Mouse (Mus musculus) layer of hippocampus, adult 9-10 months (tissue): ENCODE measurements at regions not wholly inside any gene's neighbourhood (a gene's known extent, or its start where the extent isn't known, plus 50 kb on each side); places are given as distances from the start of the nearest gene placed in this dataset.
"Not testable (repeated sequence)": the region's sequence is repeated elsewhere in the genome, so short reads cannot be mapped to it uniquely, and the experiment has no call there.

Experiments
- DNase-seq: peaks from one replicate; pipeline ENCODE4 v3.0.0; 2022; ENCODE audit warnings: low spot score

DNA sequence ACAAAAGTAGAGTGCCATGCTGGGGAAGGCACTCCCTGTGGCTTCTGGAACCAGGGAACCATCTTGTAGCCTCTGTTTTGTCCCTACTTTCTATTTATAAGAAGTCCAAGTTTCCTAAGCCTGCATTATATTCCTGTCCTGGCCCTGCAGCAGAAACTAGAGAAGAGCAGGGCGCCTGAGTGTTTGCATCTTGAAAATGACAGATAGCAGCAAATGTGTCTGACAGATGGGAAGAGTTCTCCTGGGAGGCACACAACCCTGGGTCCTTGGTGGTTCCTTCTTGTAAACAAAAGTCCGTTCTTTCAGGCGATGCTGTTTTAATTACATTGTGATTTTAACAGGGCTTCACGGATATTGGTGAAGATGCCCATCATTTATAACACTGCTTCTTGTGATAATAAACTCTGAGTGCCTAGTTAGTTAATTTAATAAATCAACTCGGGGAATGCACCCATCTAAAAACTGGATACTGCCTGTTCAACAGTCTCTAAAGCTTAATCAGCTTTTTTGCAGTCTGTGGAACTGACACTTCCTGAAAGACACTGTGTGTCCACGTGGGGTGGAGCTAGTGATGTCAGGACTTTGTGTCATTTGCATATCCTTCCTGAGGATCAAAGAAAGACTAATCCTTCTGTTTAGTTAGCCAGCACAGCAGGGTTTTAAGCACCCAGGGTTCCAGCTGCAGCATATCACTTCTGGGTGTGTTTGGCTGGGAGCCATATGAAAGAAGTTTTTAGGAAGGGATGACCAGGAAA, 188.3 kb upstream of the Ccdc54 start:
- no peak for DNase-seq

DNA sequence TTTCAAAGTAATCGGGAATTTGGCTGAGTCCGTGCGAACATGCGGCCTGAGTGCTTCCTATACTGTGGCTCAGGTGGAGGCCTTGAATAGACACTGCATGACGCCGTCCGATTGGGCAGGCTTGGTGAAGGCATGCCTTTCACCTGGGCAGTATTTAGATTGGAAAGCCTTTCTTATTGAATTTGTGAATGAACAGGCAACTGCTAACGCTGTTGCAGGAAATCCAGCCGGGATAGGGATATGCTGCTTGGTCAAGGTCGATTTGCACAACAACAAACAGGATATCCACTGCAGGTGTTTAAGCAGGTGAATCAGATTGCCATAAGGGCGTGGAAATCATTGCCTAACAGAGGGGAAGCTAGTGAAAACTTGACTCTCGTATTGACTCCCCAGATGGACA, 183.7 kb upstream of the Ccdc54 start:
- not testable (repeated sequence) for DNase-seq

DNA sequence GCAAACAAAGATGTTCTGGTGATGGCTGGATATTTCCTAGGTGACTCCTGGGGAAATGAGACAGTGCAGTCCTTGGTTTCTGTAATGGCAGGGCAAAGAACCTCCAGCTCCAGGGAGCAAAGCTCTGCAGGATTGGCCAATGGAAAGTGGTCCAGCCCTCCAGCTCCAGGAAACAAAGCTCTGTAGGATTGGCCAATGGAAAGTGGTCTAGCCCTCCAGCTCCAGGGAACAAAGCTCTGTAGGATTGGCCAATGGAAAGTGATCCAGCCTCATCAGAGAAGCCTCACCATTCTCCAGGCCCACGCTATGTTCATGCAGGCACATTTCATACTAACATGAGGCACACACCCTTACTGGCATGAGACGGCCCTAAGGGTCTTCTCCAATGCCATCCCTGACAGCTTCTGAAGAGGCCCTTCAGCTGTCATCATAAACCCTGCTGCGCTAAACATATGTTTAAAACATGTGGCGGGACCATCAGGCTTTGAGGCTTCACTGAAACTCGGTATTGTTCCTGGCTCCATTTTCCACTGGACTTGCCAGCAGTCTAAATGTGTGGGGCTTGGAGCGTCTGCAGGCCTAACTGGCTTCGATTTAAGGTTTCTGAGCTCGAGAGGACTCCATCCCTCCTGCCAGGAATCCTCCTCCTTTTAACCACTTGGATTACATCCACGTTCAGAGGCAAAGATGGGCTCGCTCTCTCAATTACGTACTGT, 175.3 kb upstream of the Ccdc54 start:
- no peak for DNase-seq

DNA sequence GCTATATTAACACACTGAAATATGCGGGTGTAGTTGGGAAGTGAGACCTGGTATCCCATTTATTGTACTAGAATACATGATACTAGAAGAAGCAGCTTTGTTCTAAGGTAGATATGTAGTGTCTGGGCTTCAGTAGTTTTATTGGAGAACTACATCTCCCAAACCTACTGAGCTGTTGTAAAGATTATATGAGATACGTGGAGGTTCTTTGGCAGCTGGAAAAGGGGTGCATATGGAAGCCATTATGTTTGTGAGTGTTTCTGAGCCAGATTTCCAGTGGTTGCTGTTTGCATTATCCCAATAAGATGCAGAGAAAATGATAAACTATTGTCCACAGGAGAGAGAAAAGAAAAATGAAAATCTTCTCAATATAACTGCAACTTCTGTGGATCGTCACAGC, 171.1 kb upstream of the Ccdc54 start:
- DNase-seq, result no peak

DNA sequence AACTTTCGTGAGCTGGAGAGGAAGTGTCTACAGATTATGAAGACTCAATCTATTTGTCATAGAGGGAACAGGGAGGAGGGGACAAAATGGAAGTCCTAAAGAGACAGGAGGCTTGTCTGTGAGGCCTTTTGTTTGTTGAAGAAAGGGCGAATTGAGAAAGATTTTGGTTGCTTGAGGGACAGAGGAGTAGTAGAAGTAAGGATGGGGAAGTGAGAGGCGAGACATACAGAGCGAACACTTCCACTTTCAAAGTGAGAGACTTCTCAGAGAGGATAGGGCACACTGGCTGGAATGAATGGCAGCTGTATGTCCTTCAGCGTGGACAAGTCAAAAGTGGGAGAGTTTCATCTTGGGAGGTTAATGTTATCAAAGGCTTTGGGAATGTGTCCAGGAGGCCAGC, 169.0 kb upstream of the Ccdc54 start:
- DNase-seq, result no peak

DNA sequence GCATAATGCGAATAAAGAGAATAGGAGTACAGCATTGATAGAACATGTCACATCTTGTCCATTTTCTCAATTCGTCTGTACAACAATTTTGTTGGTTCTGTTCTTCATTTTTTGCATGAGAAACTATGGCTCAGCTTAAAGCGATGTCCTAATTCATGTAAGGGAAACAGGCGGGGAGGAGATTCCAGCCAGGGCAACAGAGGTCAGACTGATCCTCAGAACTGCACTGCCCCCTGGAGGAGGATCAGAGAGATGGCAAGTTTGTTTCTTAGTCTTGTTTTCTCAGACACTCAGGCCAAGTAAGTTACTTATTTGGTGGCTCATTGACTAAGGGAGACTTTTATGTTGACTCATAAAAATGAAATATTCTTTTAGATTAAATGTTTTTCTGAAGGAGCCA, 165.7 kb upstream of the Ccdc54 start:
- DNase-seq, result no peak

DNA sequence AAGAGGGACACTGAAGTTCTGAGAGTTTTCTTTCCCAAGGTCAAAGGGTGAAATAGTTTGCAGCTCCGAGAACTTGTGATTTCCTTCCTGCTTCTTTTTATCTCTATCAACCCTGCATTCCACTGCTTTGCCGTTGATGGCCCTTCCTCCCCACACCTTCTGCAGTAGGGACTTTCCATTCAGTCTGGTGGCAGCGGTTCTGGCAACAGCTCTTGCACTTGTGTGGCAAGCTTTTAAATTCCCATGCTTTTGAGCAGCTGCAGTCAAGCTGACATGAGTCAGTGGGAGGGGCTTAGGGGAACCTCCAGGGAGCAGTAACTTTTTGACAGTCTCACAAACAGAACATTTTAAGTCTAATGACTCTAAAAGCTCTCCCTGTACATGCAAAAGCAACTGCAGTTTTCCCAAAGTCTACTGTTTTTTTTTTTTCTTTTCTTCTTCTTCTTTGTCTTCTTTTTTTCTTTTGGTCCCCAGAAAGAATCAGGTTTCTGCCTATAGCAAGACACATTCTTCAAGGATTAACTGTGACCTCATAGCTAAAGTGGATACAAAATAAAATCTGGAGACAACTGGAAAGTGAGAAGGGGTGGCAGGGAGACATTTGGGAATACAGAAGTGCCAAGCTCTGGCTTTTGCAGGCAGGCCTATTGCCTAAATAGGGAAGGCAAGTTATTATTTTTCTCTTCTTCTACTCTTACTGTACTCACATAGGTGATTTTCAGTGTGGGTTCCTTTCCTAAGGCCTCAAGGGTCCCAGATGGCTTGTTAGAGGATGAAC, 162.8 kb upstream of the Ccdc54 start:
- no peak for DNase-seq

DNA sequence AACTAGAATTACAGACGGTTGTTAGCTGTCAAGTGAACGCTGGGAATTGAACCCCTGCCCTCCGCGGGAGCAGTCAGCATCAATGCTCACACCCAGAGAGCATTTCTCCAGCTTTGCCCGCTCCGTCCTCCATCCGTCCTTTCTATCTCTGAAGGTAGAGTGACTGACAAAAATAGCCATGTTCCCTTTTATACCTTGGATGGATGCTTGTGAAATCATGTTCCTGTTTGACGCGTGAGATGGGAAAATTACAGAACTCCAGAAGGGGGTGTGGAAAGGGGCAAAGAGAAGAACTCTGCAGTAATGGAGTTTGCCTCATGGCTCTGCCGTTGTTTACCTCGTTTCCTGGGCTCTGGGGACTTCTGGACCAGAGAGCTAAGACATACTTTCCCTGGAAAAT, 162.1 kb upstream of the Ccdc54 start:
- DNase-seq, result no peak

DNA sequence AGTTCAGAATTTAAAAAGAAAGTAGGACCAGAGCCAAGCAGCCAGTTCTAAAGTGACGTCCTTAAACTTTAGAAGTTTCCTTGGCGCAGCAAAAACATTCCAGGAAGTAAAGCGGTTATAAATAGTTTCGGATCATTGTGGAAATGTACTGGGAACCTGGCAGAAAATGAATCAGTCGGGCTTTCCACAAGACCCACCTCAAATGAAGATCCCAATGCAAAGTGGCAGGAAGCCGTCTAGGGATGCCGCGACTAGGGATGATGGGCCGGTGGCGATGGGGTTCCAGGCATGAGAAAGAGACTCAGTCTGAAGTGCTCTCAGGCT, 161.3 kb upstream of the Ccdc54 start:
- no peak for DNase-seq

DNA sequence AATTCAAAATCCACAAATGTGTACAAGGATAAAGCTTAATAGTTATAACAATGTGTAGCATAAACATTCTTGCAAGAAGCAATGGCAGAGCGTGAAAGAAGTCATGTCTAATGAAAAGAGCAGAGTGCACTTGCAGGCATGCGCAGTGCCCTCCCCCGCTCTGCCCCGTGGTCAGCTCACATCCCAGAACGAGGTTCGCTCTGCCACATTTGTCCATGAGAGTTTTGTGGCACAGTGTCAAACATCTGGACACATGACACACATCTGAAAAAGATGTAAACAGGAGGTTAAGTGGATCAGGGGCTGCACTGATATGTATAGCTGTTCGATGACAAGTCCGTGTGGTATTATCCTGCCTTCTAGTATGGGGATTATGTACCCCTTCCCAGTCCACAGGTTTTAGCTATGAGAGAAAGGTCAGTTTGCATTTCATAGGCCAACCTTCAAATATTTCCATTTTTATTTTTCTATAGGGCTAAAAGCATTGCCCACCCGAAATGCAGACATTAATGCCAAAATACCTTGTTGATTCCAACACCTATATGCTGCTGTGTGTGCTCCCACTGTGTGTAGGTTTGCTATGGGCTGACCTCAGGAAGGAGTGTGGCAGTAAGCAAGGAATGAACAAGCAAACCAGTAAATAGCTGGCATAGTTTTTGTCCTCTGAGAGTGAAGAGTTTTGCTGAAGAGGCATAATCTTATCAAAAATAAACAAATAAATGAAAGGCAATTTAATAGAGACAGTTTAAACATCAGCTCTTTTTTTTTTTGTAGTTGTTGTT, 160.7 kb upstream of the Ccdc54 start:
- DNase-seq, result no peak

DNA sequence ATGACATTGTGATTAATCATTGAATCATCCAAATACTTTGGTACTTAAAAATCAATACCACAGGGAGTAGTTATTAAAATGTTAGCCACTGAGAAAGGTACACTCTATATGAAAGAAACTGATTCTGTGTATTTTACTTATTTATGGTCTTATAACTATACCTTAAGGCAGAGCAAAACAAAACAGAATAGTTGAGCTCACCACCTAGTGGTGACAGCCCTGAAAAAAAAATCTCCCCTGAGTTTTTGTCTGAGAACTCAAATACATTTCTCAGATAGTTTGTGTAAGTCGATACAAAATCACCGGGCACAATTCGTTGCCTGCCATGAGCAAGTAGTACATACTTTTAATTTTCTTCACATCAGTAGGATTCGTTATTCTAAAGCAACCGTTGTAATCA, 156.7 kb upstream of the Ccdc54 start:
- no peak for DNase-seq

DNA sequence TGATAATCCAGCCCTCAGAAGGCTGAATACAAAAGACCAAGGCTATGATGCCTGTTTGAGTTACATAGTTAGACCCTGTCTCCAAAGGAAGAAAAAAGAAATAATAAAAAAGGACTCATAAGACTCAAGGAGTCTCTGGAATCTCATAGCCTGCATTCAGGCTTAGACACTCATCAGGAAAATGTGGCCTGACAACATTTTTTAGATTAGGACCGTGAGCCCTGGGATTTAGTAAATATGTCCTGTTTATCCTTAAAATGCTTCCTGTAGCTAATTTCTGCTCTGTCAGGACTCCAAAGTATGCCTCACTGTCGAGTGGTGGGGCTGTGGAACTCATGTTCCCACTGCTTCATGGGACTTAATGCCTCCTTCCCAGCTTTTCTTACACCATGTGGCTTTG, 154.8 kb upstream of the Ccdc54 start:
- DNase-seq, result no peak

DNA sequence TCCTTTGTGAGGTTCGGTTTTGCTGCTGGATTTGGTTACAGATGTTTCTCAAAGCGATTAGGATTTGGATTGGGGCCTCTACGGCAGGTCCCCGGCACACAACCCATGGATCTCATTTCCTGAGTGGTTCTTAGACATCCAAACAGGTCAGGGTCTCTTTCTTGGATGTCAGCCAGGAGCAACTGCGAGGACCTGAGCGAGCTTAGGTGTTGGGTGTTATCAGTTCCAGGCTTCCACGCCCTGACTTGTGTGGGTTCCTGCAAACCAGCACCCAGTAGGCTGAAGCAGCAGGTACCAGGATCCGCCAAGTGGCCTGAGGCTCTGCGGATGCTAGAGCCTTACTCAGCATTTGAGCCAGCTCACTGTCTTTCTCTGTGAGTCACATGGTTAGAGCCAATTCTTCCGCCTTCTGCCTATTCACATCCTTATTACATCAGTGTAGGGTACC, 146.5 kb upstream of the Ccdc54 start:
- no peak for DNase-seq

DNA sequence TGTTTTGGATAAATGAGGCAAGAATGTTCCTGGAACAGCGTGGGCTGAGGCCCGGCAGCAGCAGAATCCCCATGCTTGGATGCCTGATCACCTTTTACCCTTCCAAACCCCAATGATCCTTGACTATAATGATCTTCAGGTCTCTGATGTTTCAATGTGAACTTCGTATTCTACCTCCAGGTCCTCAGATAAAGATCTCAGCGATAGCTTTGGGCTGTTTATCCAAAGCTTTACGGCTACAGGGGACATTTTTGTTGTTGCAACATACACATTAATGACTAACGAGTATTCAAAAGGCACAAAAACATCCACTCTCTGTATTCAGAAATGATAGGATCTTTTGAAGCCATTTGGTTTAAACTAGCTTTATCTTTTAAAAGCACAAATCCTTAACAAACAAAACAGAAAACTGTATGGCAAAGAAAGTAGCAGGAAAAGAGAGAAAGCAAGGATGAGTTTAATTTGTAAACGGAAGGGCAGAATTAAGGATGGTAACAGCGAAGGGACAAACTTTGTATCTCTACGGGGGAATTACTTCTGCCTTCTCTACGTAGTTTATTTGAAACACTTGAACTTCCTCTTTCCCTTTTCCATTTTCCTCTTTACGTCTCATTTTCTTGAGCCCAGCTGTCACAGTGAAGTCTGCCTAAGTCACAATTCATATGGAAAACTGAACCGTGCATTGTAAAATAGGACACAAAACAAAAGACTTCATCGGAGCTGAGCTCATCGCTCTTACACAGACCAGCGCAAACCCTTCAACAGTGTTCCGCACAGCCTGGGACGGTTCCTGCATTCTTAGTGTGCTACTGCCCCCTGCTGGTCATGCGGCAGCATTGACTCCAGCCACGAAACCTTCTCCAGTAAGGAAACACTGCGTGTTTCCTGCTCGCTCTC, 145.4 kb upstream of the Ccdc54 start:
- DNase-seq, result peak; percentile 87

DNA sequence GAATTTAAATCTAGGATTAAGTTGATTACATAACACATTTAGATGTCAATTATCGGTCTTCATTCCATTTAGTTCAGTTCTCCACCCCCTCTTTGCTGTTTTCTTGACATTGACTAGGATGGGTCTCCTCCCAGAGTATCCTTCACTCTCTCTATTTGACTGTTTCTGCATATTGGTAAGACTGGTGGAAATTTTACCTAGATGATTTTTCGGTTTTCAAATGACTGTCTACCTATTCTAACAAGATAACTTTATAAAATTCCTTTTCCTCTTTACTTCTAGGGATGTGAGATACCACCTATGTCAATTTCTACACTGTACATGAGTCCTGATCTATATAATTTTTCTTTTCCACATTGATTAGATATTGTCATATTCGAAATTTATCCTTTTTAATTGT, 142.4 kb upstream of the Ccdc54 start:
- no peak for DNase-seq

DNA sequence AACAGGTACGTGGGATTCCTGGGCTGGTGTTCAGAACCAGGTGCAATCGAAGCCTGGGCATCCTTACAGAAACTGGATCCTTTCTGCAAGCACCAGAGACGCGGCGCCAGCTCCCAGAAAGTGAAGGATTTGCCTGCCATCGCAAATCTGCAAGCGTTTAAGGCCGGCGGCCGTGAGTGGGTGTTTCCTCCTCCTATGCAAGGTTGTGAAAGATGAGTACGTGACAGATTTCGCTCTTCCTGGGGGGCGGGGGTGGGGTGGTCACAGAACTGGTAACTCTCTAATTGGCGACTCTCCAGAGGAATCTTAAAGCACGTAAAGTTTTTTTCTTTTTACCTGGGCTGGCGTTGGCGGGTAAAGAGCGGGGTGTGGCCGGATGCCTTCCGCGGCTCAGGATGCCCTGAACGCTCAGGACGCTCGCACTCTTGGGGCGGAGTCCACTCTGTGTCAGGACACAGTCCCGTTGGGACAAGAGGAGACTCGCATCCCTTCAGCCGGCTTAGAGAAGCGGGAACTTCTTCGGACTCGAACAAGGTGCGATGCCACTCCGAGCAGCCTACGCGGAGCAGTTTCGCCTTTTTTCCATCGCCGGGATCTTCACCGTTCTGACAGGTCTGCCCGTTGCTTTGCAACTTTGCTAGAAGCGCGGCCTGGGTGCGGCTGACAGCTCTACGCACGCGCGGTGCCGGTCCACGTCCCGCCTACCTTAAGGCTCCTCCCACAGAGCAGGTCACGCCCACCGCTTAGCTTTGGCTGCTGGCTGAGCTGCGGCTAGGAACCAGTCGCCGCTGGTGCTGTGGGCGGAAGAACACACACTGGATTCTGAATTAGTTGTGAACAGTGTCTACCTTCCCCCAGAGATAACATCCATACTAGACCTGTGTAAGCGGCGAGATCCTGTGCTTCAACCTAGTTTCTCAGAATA, 141.4 kb upstream of the Ccdc54 start:
- DNase-seq, result peak; percentile 71

DNA sequence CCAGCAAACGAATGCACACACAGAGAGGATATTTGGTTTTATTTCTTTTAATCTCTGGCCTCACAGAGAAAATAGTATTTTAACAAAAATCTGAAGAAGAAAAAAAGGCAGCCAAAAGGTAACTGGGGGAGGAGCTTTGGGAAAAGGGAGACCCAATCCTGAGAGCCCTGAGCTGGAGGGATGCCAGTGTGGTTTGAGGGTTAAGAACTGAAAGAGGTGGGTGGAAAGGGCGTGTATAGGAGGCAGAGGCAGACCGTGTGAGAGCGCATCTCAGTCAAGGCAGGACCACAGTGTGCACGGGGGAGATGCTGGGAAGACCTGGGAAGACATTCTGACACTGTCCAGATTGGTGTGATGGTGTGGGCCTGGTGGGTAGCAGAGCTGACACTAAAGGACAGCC, 138.4 kb upstream of the Ccdc54 start:
- no peak for DNase-seq

DNA sequence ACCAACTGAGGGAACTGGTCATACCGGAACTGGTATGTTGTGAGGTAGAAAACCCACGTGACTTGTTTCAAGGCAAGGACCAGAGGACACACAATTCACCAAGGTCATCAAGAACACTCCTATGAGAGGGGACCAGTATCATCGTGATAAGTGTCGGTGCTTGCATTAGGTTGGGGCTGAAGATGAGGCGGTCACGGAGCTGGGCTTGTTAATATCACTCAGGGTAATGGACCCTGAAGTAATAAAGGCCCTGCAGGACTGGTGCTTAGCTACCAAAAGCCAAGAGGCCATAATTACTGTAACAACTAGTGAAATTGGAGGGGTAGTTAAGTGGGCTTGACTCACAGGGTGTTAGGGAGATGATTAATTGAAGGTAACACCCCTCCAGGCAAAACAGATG, 132.2 kb upstream of the Ccdc54 start:
- DNase-seq, result no peak

DNA sequence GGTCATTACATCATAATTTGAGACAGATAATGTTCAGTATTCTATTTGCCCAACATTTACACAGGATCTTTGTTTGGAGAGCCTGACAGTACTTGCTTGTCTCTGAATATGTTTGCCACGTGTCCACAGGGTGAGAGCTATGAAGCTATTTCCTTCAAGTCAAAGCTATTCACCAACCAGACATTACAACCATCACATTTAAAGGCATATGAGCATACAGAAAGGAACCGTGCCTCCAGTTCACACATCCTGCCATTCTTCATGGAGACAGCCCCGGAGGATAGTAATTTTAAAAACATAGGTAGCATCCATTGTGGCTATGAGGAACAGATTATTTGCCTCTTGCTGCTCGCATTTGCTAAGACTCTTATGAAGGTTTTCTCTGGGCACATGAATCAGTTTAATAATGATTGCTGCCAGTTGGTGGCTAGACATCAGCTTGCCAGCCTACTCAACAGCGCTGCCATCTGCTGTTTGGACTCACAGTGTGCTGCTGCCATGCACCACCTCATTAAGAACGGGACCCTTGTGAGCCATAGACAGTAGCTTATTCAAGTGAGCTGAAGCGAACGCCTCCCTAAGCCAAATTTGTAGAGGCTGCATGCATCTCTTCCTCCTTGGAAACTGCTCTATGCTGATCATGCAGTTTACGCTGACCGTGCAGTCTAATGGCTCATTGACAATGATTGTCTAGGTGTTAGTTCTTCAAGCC, 126.5 kb upstream of the Ccdc54 start:
- peak; percentile 76 for DNase-seq

DNA sequence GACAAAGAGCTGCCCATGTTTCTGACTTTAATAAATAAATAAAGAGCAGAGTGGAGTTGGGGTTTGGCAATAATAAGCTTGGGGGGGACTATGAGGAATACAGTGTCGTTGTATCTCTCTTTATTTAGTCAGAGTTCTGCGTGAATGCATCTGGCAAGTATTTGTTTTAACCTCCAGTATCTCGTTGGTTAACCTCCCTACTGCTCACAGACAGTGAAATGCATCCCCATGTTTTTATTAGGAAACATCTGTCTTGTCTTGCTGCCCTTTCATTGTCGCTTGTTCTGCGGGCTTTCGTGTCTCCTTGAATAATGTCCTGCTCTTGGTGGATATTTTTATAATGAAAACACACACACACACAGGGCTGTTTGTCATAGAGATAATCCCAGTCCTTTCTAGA, 118.8 kb upstream of the Ccdc54 start:
- DNase-seq, result no peak
